9 mouse cellular contexts compared by ENCODE assay signal in genomic region chr3:50304137-50304536, GRCm38 (mm10).
DNase-seq lines count a peak whose midpoint lies in the region; ATAC-seq and TF ChIP-seq lines count a peak whose summit lies in the region.
"Had no signal": no experiment of that assay in that cellular context is flagged by ENCODE, and none has a peak within 500 bp of the region (broad histone marks: within the 10 kb centered on the region; RNA-seq: fewer than 3 reads in every experiment).

No protein-coding gene starts in this region.

- ATAC-seq in kidney, embryonic 14.5 days (ENCODE audit: low FRiP score, low TSS enrichment), result no peak

- no peaks in the 10 kb centered on the region for H3K4me1 ChIP-seq in kidney, adult 2 months (ENCODE audit: control insufficient read depth, insufficient read depth, low read length)
- peaks cover 9% of the 10 kb centered on the region; the same call in 1 of the 2 replicates for H3K4me1 ChIP-seq in kidney, embryonic 14.5 days (ENCODE audit: control insufficient read depth, insufficient read depth, low read length)
- H3K4me1 ChIP-seq in E14TG2a.4 (replicated peaks; ENCODE audit: low read depth, low read length), result no peaks in the 10 kb centered on the region

- H3K9ac ChIP-seq in kidney, embryonic 14.5 days (ENCODE audit: low read depth, low read length), result no peak overlapping the region
- H3K9ac ChIP-seq: embryonic facial prominence, embryonic 12.5 days had no signal

- no peak overlapping the region for H3K4me3 ChIP-seq in kidney, adult 2 months (ENCODE audit: insufficient read depth, low read depth, low read length)
- no peak overlapping the region for H3K4me3 ChIP-seq in kidney, embryonic 14.5 days (ENCODE audit: low read length)
- H3K4me3 ChIP-seq in E14TG2a.4 (replicated peaks; ENCODE audit: low read length), result no peak overlapping the region
- H3K4me3 ChIP-seq: embryonic facial prominence, embryonic 12.5 days had no signal

- H3K9me3 ChIP-seq in kidney, embryonic 14.5 days (ENCODE audit: control insufficient read depth, low read length), result no peaks in the 10 kb centered on the region
- no peaks in the 10 kb centered on the region for H3K9me3 ChIP-seq in E14TG2a.4 (ENCODE audit: low read length)
- H3K9me3 ChIP-seq: embryonic facial prominence, embryonic 12.5 days had no signal

- TF ChIP-seq CTCF in kidney, adult 2 months (conservative IDR thresholded peaks at IDR 0.05; ENCODE audit: insufficient read depth, insufficient read length, low read depth, low read length), result peak; percentile 81
- peak; percentile 46 for TF ChIP-seq CTCF in E14TG2a.4 (conservative IDR thresholded peaks at IDR 0.05; ENCODE audit: low read length)

- intact Hi-C loops in left cerebral cortex, postnatal 4 days (cut with DNase I), result loop anchor here (5.0 to 10.0 kb wide), 4 partner anchors 547 to 1459 kb away; partner anchors contain the start of gene Pcdh18

- no peaks in the 10 kb centered on the region for H3K27me3 ChIP-seq in kidney, adult 2 months (replicated peaks; ENCODE audit: control insufficient read depth, insufficient read depth, low read length)
- no peaks in the 10 kb centered on the region for H3K27me3 ChIP-seq in kidney, embryonic 14.5 days (ENCODE audit: control insufficient read depth, insufficient read depth, low read length)
- no peaks in the 10 kb centered on the region for H3K27me3 ChIP-seq in E14TG2a.4 (ENCODE audit: insufficient read depth, low read length)
- H3K27me3 ChIP-seq: embryonic facial prominence, embryonic 12.5 days had no signal

- H3K27ac ChIP-seq in kidney, adult 2 months (ENCODE audit: insufficient read depth, low read depth, low read length), result no peak overlapping the region
- H3K27ac ChIP-seq in kidney, embryonic 14.5 days (ENCODE audit: low read depth, low read length), result no peak overlapping the region
- H3K27ac ChIP-seq: embryonic facial prominence, embryonic 12.5 days had no signal

- no peak for TF ChIP-seq POLR2A in kidney, adult 2 months (IDR thresholded peaks at IDR 0.05; ENCODE audit: low read depth, low read length)

- 43% methylated on average over 4 of the region's 4 CpGs for WGBS in kidney, adult 2 months
- WGBS in kidney, embryonic 14.5 days, result 54% methylated on average over 4 of the region's 4 CpGs

- H3K4me2 ChIP-seq in kidney, embryonic 14.5 days (replicated peaks; ENCODE audit: low read depth, low read length), result no peak overlapping the region
- H3K4me2 ChIP-seq: embryonic facial prominence, embryonic 12.5 days had no signal

- peak; percentile 41 for DNase-seq in kidney, adult 2 months
- DNase-seq in adrenal gland, adult 2 months, result peak; percentile 38
- peak; percentile 45 for DNase-seq in embryo, embryonic 11 days
- peak; percentile 37 for DNase-seq in left cerebral cortex, postnatal 4 days
- DNase-seq in thymus, postnatal 0 days (ENCODE audit: low spot score), result peak; percentile 42
- no peak for DNase-seq in spleen, postnatal 4 days (ENCODE audit: low spot score in 2 of 2)

- H3K36me3 ChIP-seq in kidney, adult 2 months (ENCODE audit: control insufficient read depth, insufficient read depth, low read length), result no peaks in the 10 kb centered on the region
- no peaks in the 10 kb centered on the region for H3K36me3 ChIP-seq in kidney, embryonic 14.5 days (ENCODE audit: control insufficient read depth, insufficient read depth, low read length)
- H3K36me3 ChIP-seq in E14TG2a.4 (ENCODE audit: insufficient read depth, low read length), result no peaks in the 10 kb centered on the region
- H3K36me3 ChIP-seq: embryonic facial prominence, embryonic 12.5 days had no signal

Comparison
In these comparisons a context has a peak if more than half of its experiments do, and no peak if none do; other contexts are left out.
1. DNase-seq: peak in kidney, adult 2 months (single experiment), adrenal gland, adult 2 months (single experiment), embryo, embryonic 11 days (single experiment), left cerebral cortex, postnatal 4 days (single experiment) and thymus, postnatal 0 days (single experiment); none in spleen, postnatal 4 days (0 of 2).